Mouse (Mus musculus) B cell, adult 67 days (primary cell): ENCODE measurements around the gene Cdc14b. TPM values are rescaled to one million over a fixed set of nuclear protein-coding genes. Genes with fewer than 3 reads are reported as not detected.

Experiments
- total RNA-seq, 2 experiments: library from RNA; stranded (reverse); gene quantifications; 4 replicates each; pipeline ENCODE4 v1.2.4; 2023

The Cdc14b gene
- 1 to 10 TPM; 5.0 TPM for total RNA-seq

GRCm38 (mm10) chr13:64274879-64275753 lies at the start of gene Cdc14b:
Gene Cdc14b (minus strand): TSS chr13:64275290.

GRCm38 (mm10) chr13:64312024-64312915 lies 37.2 kb upstream of the Cdc14b start, which contains the start of gene Aaed1:
Gene Aaed1 (minus strand): TSS chr13:64312710.

GRCm38 (mm10) chr13:64161548-64161915 lies 113.6 kb downstream of the Cdc14b start, which contains the start of gene Habp4:
Gene Habp4 (plus strand): TSS chr13:64161824.

DNA sequence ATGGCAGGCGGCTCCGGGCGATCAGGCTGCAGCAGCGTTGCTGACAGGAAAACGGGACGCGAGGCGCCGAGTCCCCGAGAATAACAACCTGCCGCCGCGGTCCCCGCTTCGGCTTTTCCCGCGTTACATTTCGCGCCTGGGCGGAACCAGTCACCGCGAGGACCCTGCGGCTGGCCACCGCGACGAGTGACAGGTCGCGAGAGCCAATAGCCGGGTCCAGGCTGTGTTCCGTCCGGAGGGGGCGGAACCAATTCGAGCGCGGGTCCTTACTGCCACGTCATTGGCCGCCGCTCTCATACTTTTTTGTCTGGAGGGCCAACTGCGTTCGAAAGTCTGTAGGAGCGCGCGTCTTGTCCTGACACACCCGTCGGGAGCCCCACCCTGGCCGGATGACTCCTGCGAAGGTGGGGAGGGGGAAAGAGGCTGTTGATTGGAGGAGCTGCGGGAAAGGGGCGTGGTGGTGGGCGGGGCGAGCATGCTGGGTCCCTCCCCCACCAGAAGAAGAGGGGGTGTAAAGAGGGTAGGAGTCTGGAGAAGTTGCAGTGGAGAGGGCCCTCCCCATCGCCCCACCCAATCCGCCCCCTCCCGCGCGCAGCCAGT lies 121.9 kb downstream of the Cdc14b start, which contains the start of gene Zfp367:
Gene Zfp367, minus strand, starts transcription at position 120 of the 600 bp plus-strand sequence.

Other genes starting within 250 kb of the Cdc14b start
- gene Hsd17b3, start 186.1 kb downstream of the Cdc14b start, total RNA-seq: not detected
- gene Slc35d2, start 145.9 kb downstream of the Cdc14b start, total RNA-seq: 10 to 100 TPM; 21.7 to 23.4 TPM
- gene Zfp367, start 122.1 kb downstream of the Cdc14b start, total RNA-seq: 10 to 100 TPM; 20.3 to 20.4 TPM
- 10 to 100 TPM; 10.5 to 16.4 TPM for gene Habp4, start 113.5 kb downstream of the Cdc14b start, total RNA-seq
- 10 to 100 TPM; 33.8 to 38.0 TPM for gene Aaed1, start 37.4 kb upstream of the Cdc14b start, total RNA-seq
- gene Ctsl, start 95.6 kb upstream of the Cdc14b start, total RNA-seq: 10 to 100 TPM; 10.2 to 14.7 TPM
- 1 to 10 TPM; 3.1 to 3.9 TPM for gene Cdk20, start 157.0 kb upstream of the Cdc14b start, total RNA-seq
- not detected for gene Fam240b, start 222.5 kb upstream of the Cdc14b start, total RNA-seq